Mouse (Mus musculus): ENCODE measurements around the gene Hist1h2af.
"Not testable (repeated sequence)": the region's sequence is repeated elsewhere in the genome, so short reads cannot be mapped to it uniquely, and the experiment has no call there.

Gene Hist1h2af

GRCm38 (mm10) chr13:23560699-23561098 is 27.0 kb downstream of the Hist1h2af start:
- DNase-seq: not testable (repeated sequence)

DNA sequence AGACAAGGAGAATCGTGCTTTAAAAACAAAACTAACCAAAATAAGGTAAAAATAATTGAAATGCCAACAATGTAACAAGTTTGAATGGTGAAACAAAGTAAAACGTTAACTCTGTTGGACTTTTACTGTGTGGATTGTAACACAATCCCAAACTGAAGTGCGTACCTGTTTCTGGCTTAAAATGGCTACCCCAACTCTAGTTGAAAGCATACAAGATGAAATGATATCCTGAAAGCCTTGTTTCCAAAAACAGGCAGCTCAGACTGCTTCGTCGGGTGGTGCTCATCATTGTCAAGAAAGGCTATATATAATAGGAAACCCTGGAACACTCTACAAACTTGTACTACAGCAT is 27.8 kb downstream of the Hist1h2af start:
- DNase-seq: not testable (repeated sequence)

DNA sequence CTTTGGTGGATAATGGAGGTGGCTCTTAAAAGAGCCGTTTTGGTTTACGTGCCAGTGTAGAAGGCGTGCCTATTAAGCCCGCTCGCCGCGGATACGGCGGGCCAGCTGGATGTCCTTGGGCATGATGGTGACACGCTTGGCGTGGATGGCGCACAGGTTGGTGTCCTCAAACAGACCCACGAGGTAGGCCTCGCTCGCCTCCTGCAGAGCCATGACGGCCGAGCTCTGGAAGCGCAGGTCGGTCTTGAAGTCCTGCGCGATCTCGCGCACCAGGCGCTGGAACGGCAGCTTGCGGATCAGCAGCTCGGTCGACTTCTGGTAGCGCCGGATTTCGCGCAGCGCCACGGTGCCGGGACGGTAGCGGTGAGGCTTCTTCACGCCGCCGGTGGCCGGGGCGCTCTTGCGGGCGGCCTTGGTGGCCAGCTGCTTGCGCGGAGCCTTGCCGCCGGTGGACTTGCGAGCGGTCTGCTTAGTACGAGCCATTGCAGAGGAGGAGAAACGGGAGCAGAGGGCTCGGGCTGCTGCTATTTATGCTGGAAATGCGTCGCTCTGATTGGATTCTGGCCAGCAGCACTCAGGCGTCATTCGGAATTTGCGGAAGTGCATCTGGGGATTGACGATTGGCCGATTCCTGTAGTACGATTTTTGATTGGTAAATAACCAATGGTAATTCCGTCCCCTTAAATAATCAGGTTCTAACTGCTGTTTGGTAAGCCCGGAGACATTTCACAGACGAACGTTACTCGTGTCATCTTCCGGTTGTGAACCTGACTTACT is 28.4 kb downstream of the Hist1h2af start, which contains the start of gene Hist1h3e:
Gene Hist1h3e (minus strand): TSS at position 487 of the 777 bp plus-strand sequence.
- peak; percentile 93 to 96 for DNase-seq

DNA sequence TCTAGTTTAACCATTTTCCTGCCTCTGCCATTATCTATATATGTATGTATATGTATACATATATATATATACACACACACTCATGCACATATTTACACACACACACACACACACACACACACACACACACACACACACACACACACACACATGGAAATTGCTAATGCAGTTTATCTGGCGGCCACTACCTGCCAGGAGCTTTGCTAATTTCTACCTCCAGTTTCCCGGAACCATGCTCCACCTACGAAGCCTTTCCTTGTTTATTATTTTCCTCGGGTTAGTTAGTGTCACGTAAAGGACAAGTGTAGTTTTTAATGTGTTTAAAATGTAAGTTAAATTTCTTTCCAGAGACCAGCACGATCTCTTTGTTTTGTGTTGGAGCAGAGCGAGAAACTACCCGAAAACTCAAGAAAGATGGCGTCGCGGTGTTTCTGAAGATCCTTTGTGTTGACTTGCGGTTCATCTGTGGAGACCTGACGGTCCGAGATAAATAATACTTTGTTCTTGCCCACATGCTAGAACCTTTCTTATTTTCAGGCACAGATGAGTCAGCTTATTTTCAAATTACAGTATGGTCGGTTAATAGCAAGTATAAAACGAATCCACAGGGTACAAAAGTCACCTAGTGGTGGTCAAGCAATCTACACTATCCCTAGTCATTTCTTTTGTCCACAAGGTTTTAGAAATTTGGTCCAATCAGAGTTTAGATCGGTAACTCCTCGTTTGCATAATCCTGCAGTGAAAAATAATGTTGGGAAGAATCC is 29.2 kb downstream of the Hist1h2af start:
- peak; percentile 44 to 70 for DNase-seq

- no peak for DNase-seq
Observed at GRCm38 (mm10) chr13:23564482-23564881, 30.8 kb downstream of the Hist1h2af start.

DNA sequence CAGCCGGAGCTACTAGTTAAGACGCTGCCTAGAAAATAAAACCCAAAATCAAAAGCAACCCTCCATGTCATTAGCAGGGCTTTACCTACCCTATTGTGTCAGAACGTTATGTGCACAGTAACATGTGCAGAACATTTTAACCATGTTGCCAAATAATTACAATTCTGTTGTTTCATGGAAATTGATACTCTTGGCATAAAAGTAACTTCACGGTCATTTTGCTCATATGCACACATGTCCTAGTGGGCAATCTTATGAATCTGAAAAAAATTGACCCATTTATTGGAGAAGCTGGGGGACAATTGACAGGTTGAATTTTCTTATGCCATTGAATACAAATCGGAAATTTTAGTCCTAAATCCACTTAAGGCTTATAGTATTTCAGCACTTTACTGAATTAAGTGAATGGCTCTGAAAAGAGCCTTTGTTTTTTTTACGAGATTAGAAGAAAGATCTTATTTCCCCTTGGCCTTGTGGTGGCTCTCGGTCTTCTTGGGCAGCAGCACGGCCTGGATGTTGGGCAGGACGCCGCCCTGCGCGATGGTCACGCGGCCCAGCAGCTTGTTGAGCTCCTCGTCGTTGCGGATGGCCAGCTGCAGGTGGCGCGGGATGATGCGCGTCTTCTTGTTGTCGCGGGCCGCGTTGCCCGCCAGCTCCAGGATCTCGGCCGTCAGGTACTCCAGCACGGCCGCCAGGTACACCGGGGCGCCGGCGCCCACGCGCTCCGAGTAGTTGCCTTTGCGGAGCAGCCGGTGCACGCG is 36.7 kb downstream of the Hist1h2af start:
- DNase-seq: not testable (repeated sequence)

DNA sequence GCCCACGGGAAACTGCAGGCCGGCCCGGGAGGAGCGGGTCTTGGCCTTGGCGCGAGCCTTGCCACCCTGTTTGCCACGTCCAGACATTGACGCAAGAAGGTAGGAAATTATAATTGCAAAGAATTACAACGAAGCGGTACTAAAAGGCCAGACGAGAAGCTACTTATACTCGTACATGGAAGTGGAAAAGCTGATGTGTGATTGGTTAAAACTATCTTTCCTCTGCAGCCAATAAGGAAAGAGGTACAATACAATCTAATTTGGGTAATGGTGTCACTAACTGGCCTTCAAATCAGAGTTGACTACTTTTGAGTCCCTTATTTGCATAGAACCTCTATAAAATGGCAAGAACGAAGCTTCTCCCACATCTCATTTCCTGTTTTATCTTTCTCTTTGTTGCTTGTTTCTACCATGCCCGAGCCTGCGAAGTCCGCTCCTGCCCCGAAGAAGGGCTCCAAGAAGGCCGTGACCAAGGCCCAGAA is 37.4 kb downstream of the Hist1h2af start, which contains the start of the genes Hist1h2ae and Hist1h2bg:
Gene Hist1h2ae (minus strand): TSS at position 199 of the 482 bp plus-strand sequence.
Gene Hist1h2bg (plus strand): TSS at position 375 of the 482 bp plus-strand sequence.
- DNase-seq: peak; percentile 64 to 79

DNA sequence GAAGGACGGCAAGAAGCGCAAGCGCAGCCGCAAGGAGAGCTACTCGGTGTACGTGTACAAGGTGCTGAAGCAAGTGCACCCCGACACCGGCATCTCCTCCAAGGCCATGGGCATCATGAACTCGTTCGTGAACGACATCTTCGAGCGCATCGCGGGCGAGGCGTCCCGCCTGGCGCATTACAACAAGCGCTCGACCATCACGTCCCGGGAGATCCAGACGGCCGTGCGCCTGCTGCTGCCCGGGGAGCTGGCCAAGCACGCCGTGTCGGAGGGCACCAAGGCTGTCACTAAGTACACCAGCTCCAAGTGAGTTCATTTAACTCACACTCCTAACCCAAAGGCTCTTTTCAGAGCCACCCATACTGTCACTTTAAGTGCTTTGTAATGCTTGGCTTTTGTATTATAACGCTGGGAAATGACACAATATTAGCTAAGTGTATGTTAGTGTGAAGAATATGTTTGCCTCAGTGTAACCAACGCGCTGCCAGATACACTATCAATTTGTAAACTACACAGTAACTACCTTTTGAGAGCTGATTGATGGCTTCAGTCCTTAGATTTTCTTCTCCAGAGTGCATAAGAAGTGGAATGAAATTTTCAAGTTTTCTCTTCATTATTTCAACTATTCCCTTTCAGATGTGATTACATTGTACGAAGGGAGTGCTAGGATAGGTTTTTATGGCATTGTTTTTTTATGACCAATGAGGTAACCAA is 38.0 kb downstream of the Hist1h2af start:
- peak in 1 of 2 experiments; percentile 39 for DNase-seq

- DNase-seq: no peak
Observed at GRCm38 (mm10) chr13:23572218-23573033, 38.7 kb downstream of the Hist1h2af start.

DNA sequence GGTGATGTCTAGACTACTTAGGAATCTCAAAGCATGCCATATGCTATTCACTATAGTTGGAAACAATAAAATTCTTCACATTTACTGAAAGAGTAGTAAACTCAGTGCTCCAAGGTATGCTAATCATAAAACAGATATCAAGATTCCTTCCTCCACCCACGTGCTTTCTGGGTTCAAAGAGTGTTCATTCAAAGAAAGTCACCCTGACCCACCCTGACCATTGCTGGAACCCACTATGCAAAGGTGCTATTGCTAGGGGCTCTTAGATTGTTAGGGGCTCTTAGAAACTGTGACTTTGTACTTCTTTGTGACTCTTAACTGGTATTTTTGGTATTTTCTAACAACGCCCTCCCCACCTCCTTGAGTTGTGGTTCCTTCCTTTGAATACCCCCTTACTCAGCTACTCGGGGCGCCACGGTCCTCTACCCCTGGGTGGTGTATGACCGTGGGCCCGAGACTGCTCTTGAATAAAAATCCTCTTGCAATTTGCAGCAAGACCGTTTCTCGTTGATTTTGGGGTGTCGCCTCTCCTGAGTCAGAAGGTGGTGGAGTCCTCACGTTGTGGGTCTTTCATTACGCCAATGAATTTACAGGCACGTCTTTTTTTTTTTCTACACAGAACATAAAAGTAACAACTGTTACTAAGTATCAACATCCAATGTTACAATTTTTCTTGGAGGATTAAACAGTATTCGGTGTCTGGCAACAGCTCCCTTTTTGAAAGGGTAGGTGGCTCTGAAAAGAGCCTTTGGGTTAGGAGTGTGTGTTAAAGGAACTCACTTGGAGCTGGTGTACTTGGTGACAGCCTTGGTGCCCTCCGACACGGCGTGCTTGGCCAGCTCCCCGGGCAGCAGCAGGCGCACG is 39.6 kb downstream of the Hist1h2af start:
- peak in 1 of 2 experiments; percentile 18 for DNase-seq

DNA sequence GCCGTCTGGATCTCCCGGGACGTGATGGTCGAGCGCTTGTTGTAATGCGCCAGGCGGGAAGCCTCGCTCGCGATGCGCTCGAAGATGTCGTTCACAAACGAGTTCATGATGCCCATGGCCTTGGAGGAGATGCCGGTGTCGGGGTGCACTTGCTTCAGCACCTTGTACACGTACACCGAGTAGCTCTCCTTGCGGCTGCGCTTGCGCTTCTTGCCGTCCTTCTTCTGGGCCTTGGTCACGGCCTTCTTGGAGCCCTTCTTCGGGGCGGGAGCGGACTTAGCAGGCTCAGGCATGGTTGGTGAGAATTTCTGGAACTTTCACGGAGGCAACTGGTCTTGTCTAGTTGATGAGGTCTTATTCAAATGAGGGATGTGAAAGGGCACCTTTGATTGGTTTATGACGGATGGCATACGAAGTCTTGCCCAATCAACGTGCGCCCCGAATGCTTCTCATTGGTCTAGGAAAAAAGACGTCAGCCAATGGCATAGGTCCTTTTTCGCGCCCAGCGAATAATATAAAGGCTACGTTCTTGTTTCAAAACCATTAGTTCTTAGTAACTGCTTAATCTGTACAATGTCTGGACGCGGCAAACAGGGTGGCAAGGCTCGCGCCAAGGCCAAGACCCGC is 40.3 kb downstream of the Hist1h2af start, which contains the start of the genes Hist1h2bf and Hist1h2ad:
Gene Hist1h2bf (minus strand): TSS at position 299 of the 627 bp plus-strand sequence.
Gene Hist1h2ad (plus strand): TSS at position 484 of the 627 bp plus-strand sequence.
- DNase-seq: peak; percentile 88 to 94

DNA sequence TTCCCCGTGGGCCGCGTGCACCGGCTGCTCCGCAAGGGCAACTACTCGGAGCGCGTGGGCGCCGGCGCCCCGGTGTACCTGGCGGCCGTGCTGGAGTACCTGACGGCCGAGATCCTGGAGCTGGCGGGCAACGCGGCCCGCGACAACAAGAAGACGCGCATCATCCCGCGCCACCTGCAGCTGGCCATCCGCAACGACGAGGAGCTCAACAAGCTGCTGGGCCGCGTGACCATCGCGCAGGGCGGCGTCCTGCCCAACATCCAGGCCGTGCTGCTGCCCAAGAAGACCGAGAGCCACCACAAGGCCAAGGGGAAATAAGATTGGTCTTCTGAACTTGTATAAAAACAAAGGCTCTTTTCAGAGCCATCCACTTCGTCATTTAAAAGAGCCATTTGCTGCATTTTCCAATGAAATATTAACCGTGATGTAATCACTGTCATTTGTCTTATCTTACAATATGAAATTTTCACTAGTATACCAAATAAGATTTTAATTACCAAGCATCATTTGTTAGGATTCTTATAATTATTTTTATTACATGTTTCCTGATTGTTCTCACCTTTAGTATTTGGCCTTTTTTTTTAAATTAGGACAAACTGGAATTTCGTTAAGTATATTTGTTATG is 41.0 kb downstream of the Hist1h2af start:
- DNase-seq: not testable (repeated sequence)

DNA sequence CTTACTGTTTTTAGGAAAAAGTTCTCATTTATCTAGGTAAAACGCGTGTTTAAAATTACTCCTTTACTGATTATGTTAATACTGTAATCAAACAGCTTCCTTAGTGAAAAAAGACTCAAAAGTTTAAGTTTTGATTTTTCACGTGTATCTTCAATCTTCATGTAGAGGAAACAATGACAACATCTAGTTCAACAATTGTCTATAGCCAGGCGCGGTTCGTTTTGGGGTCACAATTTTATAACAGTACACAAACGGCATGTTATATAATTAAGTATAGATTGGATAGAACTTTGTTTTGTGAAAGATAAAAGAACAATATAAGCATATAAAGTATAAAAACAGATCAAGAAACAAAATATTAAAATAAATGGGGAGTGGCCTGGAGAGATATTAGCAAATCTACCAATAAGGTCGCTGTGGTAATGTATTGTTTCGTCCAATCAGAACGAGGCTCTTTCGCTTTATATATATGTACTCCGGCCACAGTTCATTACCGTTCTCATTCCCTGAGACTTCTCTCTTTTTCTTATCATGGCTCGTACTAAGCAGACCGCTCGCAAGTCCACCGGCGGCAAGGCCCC is 41.7 kb downstream of the Hist1h2af start, which contains the start of gene Hist1h3d:
Gene Hist1h3d (plus strand): TSS at position 493 of the 581 bp plus-strand sequence.
- peak in 1 of 2 experiments; percentile 66 for DNase-seq

DNA sequence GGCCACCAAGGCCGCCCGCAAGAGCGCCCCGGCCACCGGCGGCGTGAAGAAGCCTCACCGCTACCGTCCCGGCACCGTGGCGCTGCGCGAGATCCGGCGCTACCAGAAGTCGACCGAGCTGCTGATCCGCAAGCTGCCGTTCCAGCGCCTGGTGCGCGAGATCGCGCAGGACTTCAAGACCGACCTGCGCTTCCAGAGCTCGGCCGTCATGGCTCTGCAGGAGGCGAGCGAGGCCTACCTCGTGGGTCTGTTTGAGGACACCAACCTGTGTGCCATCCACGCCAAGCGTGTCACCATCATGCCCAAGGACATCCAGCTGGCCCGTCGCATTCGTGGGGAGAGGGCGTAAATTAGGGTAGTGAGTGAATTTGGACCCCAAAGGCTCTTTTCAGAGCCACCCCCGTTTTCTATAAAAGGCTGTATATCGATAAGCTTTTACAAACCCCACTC is 42.2 kb downstream of the Hist1h2af start:
- DNase-seq: peak in 1 of 2 experiments; percentile 39

GRCm38 (mm10) chr13:23576351-23576881 is 42.7 kb downstream of the Hist1h2af start:
- DNase-seq: peak in 1 of 2 experiments; percentile 22

GRCm38 (mm10) chr13:23576906-23577639 is 43.4 kb downstream of the Hist1h2af start:
- DNase-seq: no peak

- DNase-seq: no peak
Observed at GRCm38 (mm10) chr13:23577835-23578234, 44.1 kb downstream of the Hist1h2af start.
